Mouse (Mus musculus) induced T-regulatory cell, adult 2 months (primary cell): ENCODE results near the gene P2rx5.
A peak's percentile ranks its signal among the peaks of the same experiment; 100 is the strongest.

Experiments used
- DNase-seq: peaks from one replicate; pipeline ENCODE4 v3.0.0-alpha.2; 2012; ENCODE audit warnings: low read depth

Gene P2rx5

GRCm38 (mm10) chr11:73159957-73160810, at the start of gene P2rx5:
Gene P2rx5, plus strand, starts transcription at chr11:73160421.
- DNase-seq, result peak; percentile 40

DNA sequence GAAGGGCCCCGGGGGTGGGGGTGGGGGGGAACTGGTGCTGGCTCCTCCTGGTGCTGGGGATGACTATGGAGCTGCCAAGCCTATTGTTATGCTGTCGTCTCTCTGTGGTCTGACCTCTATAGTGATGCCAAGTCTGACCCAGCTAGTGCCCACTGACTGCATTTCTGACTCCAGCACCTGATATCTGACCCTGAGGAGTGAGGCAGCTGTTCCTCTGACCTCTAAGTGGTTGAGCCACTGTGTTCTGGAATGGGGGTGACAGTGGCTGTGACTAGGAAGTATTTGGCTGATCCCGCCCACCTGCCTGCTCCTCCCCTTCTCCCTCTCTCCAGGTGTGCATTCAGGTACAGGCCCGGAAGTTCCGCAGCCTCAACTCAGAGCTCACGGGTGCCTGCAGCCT, 48.8 kb upstream of the P2rx5 start:
- DNase-seq, result no peak

DNA sequence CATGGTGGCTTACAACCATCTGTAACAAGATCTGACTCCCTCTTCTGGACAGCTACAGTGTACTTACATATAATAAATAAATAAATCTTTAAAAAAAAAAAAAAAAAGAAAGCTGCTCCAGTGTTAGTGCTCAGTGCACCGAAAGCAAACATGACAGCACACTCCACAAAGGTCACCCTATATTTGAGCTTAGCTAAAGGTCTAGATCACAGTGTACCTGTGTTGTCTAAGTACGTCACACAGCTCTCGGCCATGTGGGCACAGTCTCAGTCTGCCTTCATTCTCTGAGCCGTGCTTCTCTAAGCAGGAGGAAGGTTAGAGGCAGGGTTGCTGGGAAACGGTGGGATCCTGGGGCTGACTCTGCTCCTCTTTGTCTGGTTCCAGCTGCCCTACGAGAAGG, 33.7 kb upstream of the P2rx5 start:
- no peak for DNase-seq

DNA sequence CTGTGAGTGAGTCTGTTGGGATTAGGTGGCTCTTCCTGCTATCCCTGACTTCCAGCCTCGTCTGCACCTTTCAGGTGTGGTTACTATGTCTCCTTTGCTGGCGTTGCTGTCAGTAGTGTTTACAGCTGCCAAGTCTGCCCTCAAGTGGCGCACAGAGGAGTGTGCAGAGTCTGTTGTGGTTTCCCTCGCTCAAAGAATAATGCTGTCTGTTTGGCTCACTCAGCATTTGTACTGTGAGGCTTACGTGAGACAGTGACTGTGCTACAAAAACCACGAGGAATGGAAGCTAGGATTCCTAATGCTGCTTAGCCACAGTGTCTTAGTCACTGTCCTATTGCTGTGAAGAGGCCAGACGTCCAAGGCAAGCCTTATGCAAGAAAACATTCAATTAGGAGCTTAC, 29.2 kb upstream of the P2rx5 start:
- peak; percentile 81 for DNase-seq

- DNase-seq, result peak; percentile 71
Observed at GRCm38 (mm10) chr11:73132999-73133398, 27.2 kb upstream of the P2rx5 start.

DNA sequence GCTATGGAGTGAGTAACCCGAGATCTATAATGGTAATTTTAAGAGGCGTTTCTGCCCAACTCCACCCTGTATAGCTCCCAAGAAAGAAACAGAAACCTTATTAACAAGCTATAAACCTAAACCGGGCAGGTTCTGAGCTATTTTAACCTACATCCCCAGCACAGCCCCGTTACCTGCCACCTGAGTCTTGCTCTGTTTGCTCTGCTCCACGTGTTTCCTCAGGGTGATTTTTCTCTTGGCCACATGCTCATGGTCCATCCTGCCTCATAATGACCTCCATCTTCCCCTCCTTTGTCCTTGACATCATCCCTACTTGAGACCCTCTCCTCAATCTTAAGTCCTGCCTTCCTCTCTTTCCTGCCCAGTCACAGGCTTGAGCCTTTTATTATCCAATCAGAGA, 26.0 kb upstream of the P2rx5 start:
- no peak for DNase-seq

GRCm38 (mm10) chr11:73136587-73136986, 23.6 kb upstream of the P2rx5 start:
- peak; percentile 74 for DNase-seq

GRCm38 (mm10) chr11:73137116-73137515, 23.1 kb upstream of the P2rx5 start:
- DNase-seq, result peak; percentile 68

- DNase-seq, result peak; percentile 92
Observed at GRCm38 (mm10) chr11:73137591-73138501, 22.4 kb upstream of the P2rx5 start, which contains the start of gene Haspin. Gene Haspin, minus strand, starts transcription at chr11:73138294.

DNA sequence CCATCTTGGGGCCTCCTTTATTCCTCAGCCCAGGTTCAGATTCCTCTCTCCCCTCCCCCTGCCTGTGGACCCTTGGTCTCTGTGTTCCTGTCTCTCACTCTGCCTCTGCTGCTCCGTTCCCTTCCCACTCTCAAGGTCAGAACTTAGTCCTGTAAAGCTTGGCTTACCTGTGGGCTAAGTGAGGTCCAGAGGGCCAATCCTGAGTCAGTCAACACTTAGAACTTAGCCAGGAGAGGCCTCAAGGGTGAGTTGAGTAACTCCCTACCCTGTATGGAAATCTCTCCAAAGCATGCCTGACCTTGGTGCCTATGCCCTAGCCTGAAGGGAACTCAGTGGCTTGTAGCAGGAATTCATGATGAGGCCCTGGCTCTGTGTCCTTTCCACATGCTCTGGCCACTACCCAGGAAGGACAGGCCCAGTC, 15.9 kb upstream of the P2rx5 start:
- DNase-seq, result no peak

DNA sequence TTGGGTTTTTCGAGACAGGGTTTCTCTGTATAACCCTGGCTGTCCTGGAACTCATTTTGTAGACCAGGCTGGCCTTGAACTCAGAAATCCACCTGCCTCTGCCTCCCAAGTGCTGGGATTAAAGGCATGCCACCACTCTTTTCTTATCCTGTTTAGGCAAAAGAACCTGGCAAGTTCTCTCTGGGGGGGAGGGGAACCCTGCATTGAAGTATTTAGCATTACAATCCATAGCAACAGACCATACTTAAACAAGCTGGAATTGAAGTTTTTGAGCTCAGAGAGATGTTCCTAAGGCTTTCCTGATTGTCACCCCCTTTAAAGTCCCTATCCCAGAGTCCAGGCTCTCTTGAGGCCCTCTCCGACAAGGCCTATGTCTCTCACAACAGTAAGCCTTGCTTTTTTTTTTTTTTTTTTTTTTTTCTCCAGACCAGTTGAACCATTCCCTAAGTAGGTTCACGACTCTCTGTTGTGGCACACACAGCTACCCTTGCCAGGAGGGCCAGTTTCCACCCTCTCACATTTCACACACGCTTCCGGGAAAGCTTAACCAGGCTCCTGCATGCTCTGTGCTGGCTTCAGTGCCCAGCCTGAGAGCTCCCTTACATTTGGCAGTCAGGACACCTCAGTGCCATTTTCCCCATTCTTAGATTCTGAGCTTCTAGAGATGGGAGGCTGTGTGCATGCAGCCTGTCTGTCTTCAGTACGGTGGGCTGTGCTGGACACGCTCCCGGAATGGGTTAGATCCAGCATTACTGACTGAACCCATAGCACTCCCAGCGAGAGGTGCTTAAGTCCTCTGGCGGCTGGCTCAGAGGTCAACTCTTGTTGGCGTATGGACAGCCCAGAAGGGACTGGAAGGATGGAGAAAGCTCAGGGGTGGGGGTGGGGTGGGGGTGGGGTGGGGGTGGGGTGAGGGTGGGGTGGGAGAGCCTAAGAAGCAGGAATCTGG, 13.9 kb upstream of the P2rx5 start:
- DNase-seq, result no peak

DNA sequence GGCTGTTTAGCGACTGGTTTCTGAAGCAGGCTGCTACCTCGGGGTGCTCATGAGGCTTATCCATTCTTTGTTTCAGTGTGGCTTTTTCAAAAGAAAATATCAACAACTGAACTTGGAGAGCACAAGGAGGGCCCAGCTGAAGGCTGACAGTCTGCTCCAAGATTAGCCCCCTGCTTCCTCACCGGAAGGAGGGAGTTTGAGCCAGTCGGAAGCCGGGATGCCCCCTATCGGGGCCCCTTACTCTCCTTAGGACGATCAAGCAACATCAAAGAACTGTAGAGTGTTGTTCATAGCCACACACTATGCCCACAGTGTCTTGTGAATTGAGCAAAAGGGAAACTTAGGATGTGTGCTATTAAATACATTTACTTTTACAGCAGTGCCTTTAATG, 13.3 kb upstream of the P2rx5 start:
- no peak for DNase-seq

- peak; percentile 35 for DNase-seq
Observed at GRCm38 (mm10) chr11:73148209-73148608, 12.0 kb upstream of the P2rx5 start.

DNA sequence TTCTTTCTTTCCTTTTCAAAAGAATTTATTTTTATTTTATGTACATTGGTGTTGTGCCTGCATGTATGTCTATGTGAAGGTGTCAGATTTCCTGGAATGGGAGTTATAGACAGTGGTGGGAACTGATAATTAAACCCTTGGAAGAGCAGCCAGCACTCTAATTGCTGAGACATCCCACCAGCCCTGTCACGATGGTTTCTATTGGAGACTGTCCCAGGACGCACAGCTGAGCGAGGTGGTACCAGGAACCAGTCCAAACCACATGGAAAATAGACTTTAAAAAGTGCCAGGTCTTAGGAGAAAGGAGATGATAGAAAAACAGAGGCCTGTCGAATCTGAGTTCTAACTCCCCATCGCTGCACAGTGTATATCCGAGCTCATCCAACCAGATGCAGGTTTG, 5.2 kb upstream of the P2rx5 start:
- DNase-seq, result no peak

GRCm38 (mm10) chr11:73160811-73161200, 585 bp downstream of the P2rx5 start:
- no peak for DNase-seq

- DNase-seq, result no peak
Observed at GRCm38 (mm10) chr11:73161616-73162015, 1.4 kb downstream of the P2rx5 start.

- no peak for DNase-seq
Observed at GRCm38 (mm10) chr11:73162284-73162683, 2.1 kb downstream of the P2rx5 start.

- no peak for DNase-seq
Observed at GRCm38 (mm10) chr11:73168071-73168470, 7.8 kb downstream of the P2rx5 start.

- DNase-seq, result no peak
Observed at GRCm38 (mm10) chr11:73168576-73168975, 8.4 kb downstream of the P2rx5 start.

GRCm38 (mm10) chr11:73169231-73169630, 9.0 kb downstream of the P2rx5 start:
- DNase-seq, result peak; percentile 77

DNA sequence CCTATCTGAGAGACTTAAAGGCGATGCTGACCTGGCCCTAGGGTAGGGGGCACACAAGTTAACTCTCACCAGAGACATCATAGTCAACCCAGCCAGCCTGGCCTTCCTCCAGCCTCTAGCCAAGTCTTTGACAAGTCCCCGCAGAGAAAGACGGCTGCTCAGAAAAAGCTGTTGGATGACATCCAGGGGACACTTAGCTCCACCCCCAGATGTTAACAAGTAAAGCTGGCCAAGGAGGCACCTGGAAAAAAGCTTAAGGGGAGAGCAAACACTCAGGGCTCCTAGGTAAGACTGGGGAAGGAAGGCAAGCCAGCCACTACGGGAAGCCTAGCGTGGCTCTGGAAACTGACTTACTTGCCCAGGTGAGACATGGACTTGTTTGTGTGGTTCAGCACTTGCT, 12.0 kb downstream of the P2rx5 start:
- no peak for DNase-seq

GRCm38 (mm10) chr11:73175612-73176011, 15.4 kb downstream of the P2rx5 start:
- peak; percentile 34 for DNase-seq
